Mouse (Mus musculus) macrophage (primary cell): ENCODE results near the gene Cacna1i. TPM values are rescaled to one million over a fixed set of nuclear protein-coding genes. Genes with fewer than 3 reads are reported as not detected.

ENCODE experiments used
- H3K27ac ChIP-seq: fragments of 350-480 bp; formaldehyde crosslinking; 2 replicates; pipeline ENCODE4 v1.9.0; 2021
- H3K36me3 ChIP-seq: fragments of 350-480 bp; formaldehyde crosslinking; 2 replicates; pipeline ENCODE4 v1.9.0; 2021; ENCODE audit errors: inconsistent target
- H3K4me3 ChIP-seq: fragments of 350-480 bp; formaldehyde crosslinking; 2 replicates; pipeline ENCODE4 v1.9.0; 2021; ENCODE audit errors: inconsistent target
- H3K79me2 ChIP-seq: fragments of 350-480 bp; formaldehyde crosslinking; 2 replicates; pipeline ENCODE4 v1.9.0; 2021; ENCODE audit errors: inconsistent target
- WGBS: methylation state at CpG from one replicate; pipeline ENCODE4 v1.1.7; 2026; ENCODE audit warnings: inconsistent platforms; ENCODE audit not compliant: missing documents; 5-methylcytosine and 5-hydroxymethylcytosine counted together
- polyA plus RNA-seq: library from polyadenylated mRNA; stranded (reverse); fragments of 250-400 nt; gene quantifications from 3 replicates; pipeline ENCODE4 v1.2.4, GENCODE M21; 2018; ENCODE audit warnings: inconsistent platforms

Gene Cacna1i
- polyA plus RNA-seq, 1 experiment from 2014 or later, result not detected

DNA sequence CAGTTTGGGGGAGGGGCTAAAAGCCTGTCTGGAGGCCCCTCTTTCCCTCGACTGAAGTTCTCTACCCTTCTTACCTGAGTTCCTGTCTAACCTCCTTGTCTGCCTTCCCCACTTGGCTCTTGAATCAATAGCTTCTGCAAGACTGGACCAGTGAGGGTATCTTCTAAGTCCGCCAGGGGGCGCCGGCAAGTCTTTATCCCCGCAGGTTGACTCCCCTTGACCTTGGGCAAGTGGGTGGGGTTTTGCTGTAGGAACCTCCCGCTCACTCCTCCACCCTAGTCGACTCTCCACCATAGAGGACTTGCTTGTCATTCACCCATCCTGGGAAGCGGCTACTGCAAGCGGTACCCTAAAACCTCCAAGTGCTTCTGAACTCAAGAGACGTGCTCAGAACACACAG, 2.4 kb downstream of the Cacna1i start:
- no peaks in the 10 kb centered on the region for H3K79me2 ChIP-seq
- no peaks in the 10 kb centered on the region for H3K36me3 ChIP-seq
- no peak overlapping the region for H3K4me3 ChIP-seq
- H3K27ac ChIP-seq, result no peak overlapping the region
- WGBS, result 15% methylated on average over 10 of the region's 10 CpGs

GRCm38 (mm10) chr15:80297146-80297545, 10.1 kb downstream of the Cacna1i start:
- Histone ChIP-seq H3K4me3 (no peak overlapping the region), H3K79me2 (no peaks in the 10 kb centered on the region), H3K27ac (no peak overlapping the region), H3K36me3 (no peaks in the 10 kb centered on the region)
- 100% methylated on average over 1 of the region's 1 CpGs for WGBS

- Histone ChIP-seq H3K79me2 (no peaks in the 10 kb centered on the region), H3K4me3 (no peak overlapping the region), H3K27ac (no peak overlapping the region), H3K36me3 (no peaks in the 10 kb centered on the region)
- 75% methylated on average over 14 of the region's 14 CpGs for WGBS
Measured at GRCm38 (mm10) chr15:80303779-80304178, 16.7 kb downstream of the Cacna1i start.

GRCm38 (mm10) chr15:80304188-80304587, 17.1 kb downstream of the Cacna1i start:
- Histone ChIP-seq H3K4me3 (no peak overlapping the region), H3K27ac (no peak overlapping the region), H3K36me3 (no peaks in the 10 kb centered on the region), H3K79me2 (no peaks in the 10 kb centered on the region)
- 90% methylated on average over 12 of the region's 12 CpGs for WGBS

GRCm38 (mm10) chr15:80306146-80306545, 19.1 kb downstream of the Cacna1i start:
- Histone ChIP-seq H3K79me2 (no peaks in the 10 kb centered on the region), H3K36me3 (no peaks in the 10 kb centered on the region), H3K4me3 (no peak overlapping the region), H3K27ac (no peak overlapping the region)
- WGBS, result 41% methylated on average over 8 of the region's 8 CpGs

- WGBS, result 53% methylated on average over 6 of the region's 7 CpGs
- Histone ChIP-seq H3K79me2 (no peaks in the 10 kb centered on the region), H3K27ac (no peak overlapping the region), H3K4me3 (no peak overlapping the region), H3K36me3 (no peaks in the 10 kb centered on the region)
Measured at GRCm38 (mm10) chr15:80314731-80315130, 27.7 kb downstream of the Cacna1i start.

- H3K27ac ChIP-seq, result no peak overlapping the region
- H3K36me3 ChIP-seq, result no peaks in the 10 kb centered on the region
- H3K79me2 ChIP-seq, result no peaks in the 10 kb centered on the region
- no peak overlapping the region for H3K4me3 ChIP-seq
- WGBS, result 88% methylated on average over 6 of the region's 6 CpGs
Measured at GRCm38 (mm10) chr15:80316966-80317634, 30.1 kb downstream of the Cacna1i start.

- no peak overlapping the region for H3K4me3 ChIP-seq
- no peaks in the 10 kb centered on the region for H3K36me3 ChIP-seq
- H3K79me2 ChIP-seq, result no peaks in the 10 kb centered on the region
- 41% methylated on average over 7 of the region's 8 CpGs for WGBS
- H3K27ac ChIP-seq, result no peak overlapping the region
Measured at GRCm38 (mm10) chr15:80317841-80318530, 30.9 kb downstream of the Cacna1i start.

- H3K79me2 ChIP-seq, result no peaks in the 10 kb centered on the region
- no peak overlapping the region for H3K4me3 ChIP-seq
- H3K27ac ChIP-seq, result no peak overlapping the region
- H3K36me3 ChIP-seq, result no peaks in the 10 kb centered on the region
- 25% methylated on average over 8 of the region's 11 CpGs for WGBS
Measured at GRCm38 (mm10) chr15:80318543-80319255, 31.7 kb downstream of the Cacna1i start.

DNA sequence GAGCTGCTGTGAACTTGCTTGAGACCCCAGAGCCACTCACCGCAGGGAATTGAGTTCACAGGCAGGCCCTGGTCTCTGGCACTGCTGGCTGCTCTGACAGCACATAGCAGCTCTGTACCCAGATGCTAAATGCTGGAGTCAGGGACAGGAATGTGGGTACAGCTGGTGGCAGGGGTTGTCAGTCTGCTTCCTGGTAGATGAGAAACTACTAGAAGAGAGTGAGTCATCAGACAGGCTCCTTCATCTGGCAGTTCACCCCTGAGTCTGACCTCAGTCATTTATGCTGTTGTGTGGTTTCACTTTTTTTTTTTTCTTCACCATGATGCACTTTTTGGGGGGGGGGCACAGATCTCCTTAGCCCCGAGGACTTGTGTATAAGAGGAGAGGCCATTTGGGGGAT, 32.3 kb downstream of the Cacna1i start:
- H3K36me3 ChIP-seq, result no peaks in the 10 kb centered on the region
- WGBS, result 51% methylated on average over 2 of the region's 2 CpGs
- H3K4me3 ChIP-seq, result no peak overlapping the region
- no peaks in the 10 kb centered on the region for H3K79me2 ChIP-seq
- no peak overlapping the region for H3K27ac ChIP-seq

- no peak overlapping the region for H3K27ac ChIP-seq
- H3K79me2 ChIP-seq, result no peaks in the 10 kb centered on the region
- no peak overlapping the region for H3K4me3 ChIP-seq
- 81% methylated on average over 6 of the region's 6 CpGs for WGBS
- no peaks in the 10 kb centered on the region for H3K36me3 ChIP-seq
Measured at GRCm38 (mm10) chr15:80319921-80320320, 32.9 kb downstream of the Cacna1i start.

GRCm38 (mm10) chr15:80325207-80325606, 38.2 kb downstream of the Cacna1i start:
- 60% methylated on average over 2 of the region's 2 CpGs for WGBS
- H3K79me2 ChIP-seq, result no peaks in the 10 kb centered on the region
- no peak overlapping the region for H3K4me3 ChIP-seq
- no peaks in the 10 kb centered on the region for H3K36me3 ChIP-seq
- no peak overlapping the region for H3K27ac ChIP-seq

GRCm38 (mm10) chr15:80325756-80326155, 38.7 kb downstream of the Cacna1i start:
- Histone ChIP-seq H3K4me3 (no peak overlapping the region), H3K36me3 (no peaks in the 10 kb centered on the region), H3K27ac (no peak overlapping the region), H3K79me2 (no peaks in the 10 kb centered on the region)
- 65% methylated on average over 9 of the region's 9 CpGs for WGBS

DNA sequence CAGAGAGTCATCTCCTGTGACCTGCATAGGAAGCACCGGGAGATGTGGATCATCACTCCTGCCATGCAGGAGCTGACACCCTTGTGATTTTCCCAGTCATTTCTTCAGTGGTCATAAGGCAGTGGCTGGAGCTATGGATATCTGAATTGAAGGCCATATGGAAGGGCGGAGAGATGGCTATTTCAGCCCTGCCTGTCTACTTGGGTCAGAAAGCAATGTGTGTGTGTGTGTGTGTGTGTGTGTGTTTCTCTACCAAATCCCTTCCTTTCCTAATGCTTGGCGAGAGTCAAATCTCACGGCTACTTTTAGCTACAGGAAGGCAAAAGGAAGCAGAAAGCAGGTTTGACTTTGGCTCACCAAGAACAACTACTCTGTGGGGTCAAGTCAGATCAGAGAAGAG, 39.9 kb downstream of the Cacna1i start:
- Histone ChIP-seq H3K27ac (no peak overlapping the region), H3K36me3 (no peaks in the 10 kb centered on the region), H3K79me2 (no peaks in the 10 kb centered on the region), H3K4me3 (no peak overlapping the region)
- 48% methylated on average over 4 of the region's 4 CpGs for WGBS
